Mouse (Mus musculus): ENCODE measurements around the gene Slc26a10.
A peak's percentile ranks its signal among the peaks of the same experiment; 100 is the strongest.

The Slc26a10 gene

GRCm38 (mm10) chr10:127179871-127180694 is at the start of gene Slc26a10:
TSS of gene Slc26a10 (minus strand) at chr10:127180645.
- no peak for DNase-seq (ENCODE audit: low spot score)

- DNase-seq (ENCODE audit: low spot score), result peak; percentile 67
Measured at GRCm38 (mm10) chr10:127228897-127229296, 48.5 kb upstream of the Slc26a10 start.

GRCm38 (mm10) chr10:127227163-127227562 is 46.7 kb upstream of the Slc26a10 start:
- no peak for DNase-seq (ENCODE audit: low spot score)

GRCm38 (mm10) chr10:127226318-127226895 is 46.0 kb upstream of the Slc26a10 start:
- DNase-seq (ENCODE audit: low spot score), result no peak

GRCm38 (mm10) chr10:127225732-127226131 is 45.3 kb upstream of the Slc26a10 start:
- DNase-seq (ENCODE audit: low spot score), result no peak

GRCm38 (mm10) chr10:127225213-127225612 is 44.8 kb upstream of the Slc26a10 start:
- no peak for DNase-seq (ENCODE audit: low spot score)

- no peak for DNase-seq (ENCODE audit: low spot score)
Measured at GRCm38 (mm10) chr10:127218339-127218738, 37.9 kb upstream of the Slc26a10 start.

GRCm38 (mm10) chr10:127217177-127217576 is 36.7 kb upstream of the Slc26a10 start:
- DNase-seq (ENCODE audit: low spot score), result no peak

GRCm38 (mm10) chr10:127216456-127216855 is 36.0 kb upstream of the Slc26a10 start:
- DNase-seq (ENCODE audit: low spot score), result no peak

GRCm38 (mm10) chr10:127214422-127214803 is 34.0 kb upstream of the Slc26a10 start:
- no peak for DNase-seq (ENCODE audit: low spot score)

- no peak for DNase-seq (ENCODE audit: low spot score)
Measured at GRCm38 (mm10) chr10:127213704-127214421, 33.4 kb upstream of the Slc26a10 start.

GRCm38 (mm10) chr10:127213272-127213671 is 32.8 kb upstream of the Slc26a10 start:
- DNase-seq (ENCODE audit: low spot score), result no peak

GRCm38 (mm10) chr10:127211414-127211854 is 31.0 kb upstream of the Slc26a10 start, which contains the start of gene Pip4k2c:
TSS of gene Pip4k2c (minus strand) at chr10:127211585.
- DNase-seq (ENCODE audit: low spot score), result no peak

- DNase-seq (ENCODE audit: low spot score), result no peak
Measured at GRCm38 (mm10) chr10:127210961-127211405, 30.5 kb upstream of the Slc26a10 start.

- DNase-seq (ENCODE audit: low spot score), result no peak
Measured at GRCm38 (mm10) chr10:127209928-127210570, 29.6 kb upstream of the Slc26a10 start.

GRCm38 (mm10) chr10:127208921-127209320 is 28.5 kb upstream of the Slc26a10 start:
- no peak for DNase-seq (ENCODE audit: low spot score)

GRCm38 (mm10) chr10:127205373-127205772 is 24.9 kb upstream of the Slc26a10 start:
- DNase-seq (ENCODE audit: low spot score), result no peak

GRCm38 (mm10) chr10:127204589-127204988 is 24.1 kb upstream of the Slc26a10 start:
- DNase-seq (ENCODE audit: low spot score), result no peak

- no peak for DNase-seq (ENCODE audit: low spot score)
Measured at GRCm38 (mm10) chr10:127203106-127203505, 22.7 kb upstream of the Slc26a10 start.

GRCm38 (mm10) chr10:127200279-127200678 is 19.8 kb upstream of the Slc26a10 start:
- no peak for DNase-seq (ENCODE audit: low spot score)

- DNase-seq (ENCODE audit: low spot score), result no peak
Measured at GRCm38 (mm10) chr10:127199474-127199873, 19.0 kb upstream of the Slc26a10 start.

GRCm38 (mm10) chr10:127199068-127199467 is 18.6 kb upstream of the Slc26a10 start:
- DNase-seq (ENCODE audit: low spot score), result no peak
